Mouse (Mus musculus) CH12.LX (cell line): ENCODE measurements around the gene Fkbp9. TPM values are rescaled to one million over a fixed set of nuclear protein-coding genes. Genes with fewer than 3 reads are reported as not detected.
A peak's percentile ranks its signal among the peaks of the same experiment; 100 is the strongest.

Experiments
- DNase-seq: peaks from one replicate; pipeline ENCODE4 v3.0.0-alpha.2; 2013; ENCODE audit errors: extremely low read depth
- H3K27ac ChIP-seq: 2 replicates; pipeline ENCODE4 v1.5.1; 2012; ENCODE audit warnings: low read depth, mild to moderate bottlenecking, control low read depth, moderate library complexity; ENCODE audit not compliant: insufficient read depth
- H3K27me3 ChIP-seq: replicated peaks from 2 replicates; pipeline ENCODE3; 2012; ENCODE audit warnings: inconsistent platforms
- H3K36me3 ChIP-seq, 2 experiments: replicated peaks in 1 of 2; 2 replicates each; pipeline versions ENCODE3 to v1.6.1; 2012; ENCODE audit warnings: inconsistent platforms in 1 of 2, low read length in 1 of 2, mild to moderate bottlenecking in 1 of 2, mixed read lengths in 1 of 2, moderate library complexity in 1 of 2; ENCODE audit not compliant: control insufficient read depth in 1 of 2, insufficient read depth in 1 of 2
- H3K4me1 ChIP-seq, 2 experiments: 2 replicates each; pipeline ENCODE4 v1.6.1; 2012; ENCODE audit warnings: inconsistent platforms in 1 of 2, moderate library complexity in 1 of 2; ENCODE audit not compliant: insufficient read depth in 2 of 2, control insufficient read depth in 1 of 2
- H3K4me2 ChIP-seq: 2 replicates; pipeline ENCODE4 v1.6.1; 2012; ENCODE audit warnings: low read depth, mild to moderate bottlenecking, control low read depth; ENCODE audit not compliant: poor library complexity, insufficient read depth, severe bottlenecking
- H3K4me3 ChIP-seq, 3 experiments: fragments of 150-350 bp in 1 of 3; sonication (generic) in 1 of 3; replicated peaks in 1 of 3; 2 replicates each; pipeline versions ENCODE3 to v1.5.1; 2011 to 2012; ENCODE audit warnings: low read depth in 2 of 3, low read length in 2 of 3, mild to moderate bottlenecking in 2 of 3, moderate library complexity in 2 of 3, control low read depth in 1 of 3, improper control_type of control experiment in 1 of 3, inconsistent platforms in 1 of 3, mixed read lengths in 1 of 3; ENCODE audit not compliant: poor library complexity in 1 of 3
- H3K79me2 ChIP-seq: replicated peaks from 2 replicates; pipeline ENCODE4 v1.6.1; 2012; ENCODE audit warnings: mild to moderate bottlenecking, moderate library complexity; ENCODE audit not compliant: control insufficient read depth, poor library complexity, insufficient read depth, severe bottlenecking; ENCODE audit errors: extremely low read depth
- H3K9ac ChIP-seq: 2 replicates; pipeline ENCODE4 v1.6.1; 2012; ENCODE audit warnings: low read depth, mild to moderate bottlenecking, control low read depth, moderate library complexity; ENCODE audit not compliant: insufficient read depth
- H3K9me3 ChIP-seq: replicated peaks from 2 replicates; pipeline ENCODE3; 2012; ENCODE audit warnings: low read length, inconsistent platforms, mixed read lengths
- BHLHE40 ChIP-seq: IDR thresholded peaks from 2 replicates; pipeline ENCODE4 v1.6.1; 2011; ENCODE audit warnings: mild to moderate bottlenecking, low read depth, low read length, improper control_type of control experiment
- CTCF ChIP-seq, 2 experiments: IDR thresholded peaks in 1 of 2; conservative IDR thresholded peaks in 1 of 2; 2 replicates each; pipeline ENCODE4 v1.5.1; 2011 to 2012; ENCODE audit warnings: low read depth in 2 of 2, low read length in 2 of 2, improper control_type of control experiment in 1 of 2, inconsistent platforms in 1 of 2, mild to moderate bottlenecking in 1 of 2, moderate library complexity in 1 of 2
- E2F4 ChIP-seq: IDR thresholded peaks from 2 replicates; pipeline ENCODE4 v1.6.1; 2011; ENCODE audit warnings: low read depth, low read length, improper control_type of control experiment; ENCODE audit not compliant: insufficient replicate concordance
- GABPA ChIP-seq: IDR thresholded peaks from 2 replicates; pipeline ENCODE4 v1.6.1; 2012; ENCODE audit warnings: low read depth, low read length, improper control_type of control experiment, inconsistent platforms; ENCODE audit not compliant: insufficient replicate concordance
- HCFC1 ChIP-seq: IDR thresholded peaks from 2 replicates; pipeline ENCODE4 v1.6.1; 2012; ENCODE audit warnings: low read depth, mild to moderate bottlenecking, inconsistent platforms, low read length, improper control_type of control experiment
- JUN ChIP-seq: IDR thresholded peaks from 2 replicates; pipeline ENCODE4 v1.6.1; 2011; ENCODE audit warnings: low read depth, mild to moderate bottlenecking, low read length, improper control_type of control experiment, moderate library complexity; ENCODE audit not compliant: insufficient read depth
- MAFK ChIP-seq: IDR thresholded peaks from 2 replicates; pipeline ENCODE4 v1.6.1; 2011; ENCODE audit warnings: low read length, improper control_type of control experiment; ENCODE audit not compliant: insufficient replicate concordance
- MAZ ChIP-seq: IDR thresholded peaks from 2 replicates; pipeline ENCODE4 v1.6.1; 2012; ENCODE audit warnings: low read depth, mild to moderate bottlenecking, inconsistent platforms, low read length, improper control_type of control experiment, moderate library complexity
- MEF2A ChIP-seq: IDR thresholded peaks from 2 replicates; pipeline ENCODE4 v1.6.1; 2014; ENCODE audit warnings: low read depth, mild to moderate bottlenecking, inconsistent platforms, low read length, improper control_type of control experiment, borderline replicate concordance
- MYC ChIP-seq: IDR thresholded peaks from 2 replicates; pipeline ENCODE4 v1.6.1; 2011; ENCODE audit warnings: low read depth, mild to moderate bottlenecking, improper control_type of control experiment, low read length
- PAX5 ChIP-seq: IDR thresholded peaks from 2 replicates; pipeline ENCODE4 v1.6.1; 2012; ENCODE audit warnings: low read length, inconsistent platforms, mixed read lengths
- POLR2AphosphoS2 ChIP-seq: IDR thresholded peaks from 2 replicates; pipeline ENCODE4 v1.6.1; 2011; ENCODE audit warnings: low read depth, low read length, improper control_type of control experiment
- RCOR1 ChIP-seq: conservative IDR thresholded peaks from 2 replicates; pipeline ENCODE4 v1.6.1; 2012; ENCODE audit warnings: low read depth, mild to moderate bottlenecking, inconsistent platforms, low read length, improper control_type of control experiment
- SIN3A ChIP-seq: IDR thresholded peaks from 2 replicates; pipeline ENCODE4 v1.6.1; 2012; ENCODE audit warnings: low read length, improper control_type of control experiment, inconsistent platforms
- SMC3 ChIP-seq: IDR thresholded peaks from 2 replicates; pipeline ENCODE4 v1.6.1; 2011; ENCODE audit warnings: low read depth, low read length, improper control_type of control experiment
- UBTF ChIP-seq: IDR thresholded peaks from 2 replicates; pipeline ENCODE4 v1.6.1; 2012; ENCODE audit warnings: low read depth, mild to moderate bottlenecking, inconsistent platforms, low read length, improper control_type of control experiment, moderate library complexity
- USF1 ChIP-seq: IDR thresholded peaks from 2 replicates; pipeline ENCODE4 v1.6.1; 2014; ENCODE audit warnings: low read depth, mild to moderate bottlenecking, inconsistent platforms, low read length, improper control_type of control experiment
- ZKSCAN1 ChIP-seq: IDR thresholded peaks from 2 replicates; pipeline ENCODE4 v1.6.1; 2012; ENCODE audit warnings: low read depth, inconsistent platforms, low read length, improper control_type of control experiment, borderline replicate concordance
- dilution Hi-C: fragments of 300-500 bp; cut with MboI; formaldehyde crosslinking; loops from 2 replicates; pipeline ENCODE4 v1.14.3; 2020; ENCODE audit warnings: low sequenced_read_pairs; ENCODE audit not compliant: extremely low pct_unique_long_range_greater_than_20kb, extremely low pct_ligation_motif_present
- in situ Hi-C: fragments of 300-500 bp; cut with MboI; formaldehyde crosslinking; loops from 3 replicates; pipeline ENCODE4 v1.14.3; 2019; ENCODE audit warnings: low sequenced_read_pairs, low pct_ligation_motif_present, low pct_unique_long_range_greater_than_20kb, mixed read lengths
- polyA plus RNA-seq: library from polyadenylated mRNA; unstranded; fragments of >175 nt; gene quantifications from 2 replicates; pipeline ENCODE4 v1.2.1, GENCODE M21; 2012; ENCODE audit warnings: low read depth; ENCODE audit not compliant: insufficient read length
- total RNA-seq, 2 experiments: library from RNA; depleted of rRNA; stranded (reverse); fragments of 300-350 nt in 1 of 2; fragments of >200 nt in 1 of 2; gene quantifications; 2 replicates each; pipeline ENCODE4 v1.2.3; 2012 to 2014

Fkbp9 gene
- total and polyA plus RNA-seq, 3 experiments, result 0.07 to 1.7 TPM; not detected in 1

GRCm38 (mm10) chr6:56832407-56832796 lies 543 bp downstream of the Fkbp9 start:
- Histone ChIP-seq H3K27ac (no peak overlapping the region), H3K27me3 (no peaks in the 10 kb centered on the region), H3K4me2 (peak overlapping the region; percentile 44), H3K79me2 (no peaks in the 10 kb centered on the region), H3K4me1 (peaks cover 0 to 10% of the 10 kb centered on the region in 2 experiments; a peak in 2 of 4 replicates), H3K9me3 (no peaks in the 10 kb centered on the region), H3K36me3 (no peaks in the 10 kb centered on the region), H3K9ac (no peak overlapping the region), H3K4me3 (no peak overlapping the region)
- dilution Hi-C loops (no loop called here), in situ Hi-C loops (loop anchor here (25.0 kb wide), 1 partner anchor 280 kb away; the partner anchor contains the start of gene Vmn1r10)
- TF ChIP-seq GABPA (no peak), MAZ (no peak), SIN3A (no peak), SMC3 (no peak), POLR2AphosphoS2 (no peak), RCOR1 (no peak), UBTF (no peak), ZKSCAN1 (no peak)
- DNase-seq, result no peak

- dilution Hi-C loops (no loop called here), in situ Hi-C loops (loop anchor here (25.0 kb wide), 1 partner anchor 279 kb away; the partner anchor contains the start of gene Vmn1r10)
- no peaks in the 10 kb centered on the region for H3K79me2 ChIP-seq
- no peaks in the 10 kb centered on the region for H3K27me3 ChIP-seq
- H3K27ac ChIP-seq, result no peak overlapping the region
- H3K9me3 ChIP-seq, result no peaks in the 10 kb centered on the region
- H3K4me1 ChIP-seq, result peaks cover 0 to 10% of the 10 kb centered on the region in 2 experiments; a peak in 2 of 4 replicates
- no peak overlapping the region for H3K9ac ChIP-seq
- no peak for TF ChIP-seq MYC
- no peak for TF ChIP-seq MEF2A
- no peak for TF ChIP-seq PAX5
- no peak for TF ChIP-seq BHLHE40
- no peak for TF ChIP-seq CTCF (conservative IDR thresholded peaks at IDR 0.05 in 1 of 2, IDR thresholded peaks at IDR 0.05 in 1 of 2; ENCODE audit: low read depth in 2 of 2, low read length in 2 of 2)
- no peak for TF ChIP-seq E2F4
- TF ChIP-seq USF1, result no peak
- no peak for TF ChIP-seq MAFK
- TF ChIP-seq SMC3, result no peak
- no peak for TF ChIP-seq JUN
- no peak for TF ChIP-seq HCFC1
- no peak for DNase-seq
- H3K4me2 ChIP-seq, result no peak overlapping the region
- no peaks in the 10 kb centered on the region for H3K36me3 ChIP-seq
- no peak overlapping the region for H3K4me3 ChIP-seq
These were observed 971 bp downstream of the Fkbp9 start for GRCm38 (mm10) chr6:56832830-56833229.
